Comparison of ENCODE assay signal across 27 mouse cellular contexts in genomic region chr11:107966229-107966628, GRCm38 (mm10). TPM values are rescaled to one million over a fixed set of nuclear protein-coding genes. Genes with fewer than 3 reads are reported as not detected.
DNase-seq lines count a peak whose midpoint lies in the region; ATAC-seq and TF ChIP-seq lines count a peak whose summit lies in the region.
"Had no signal": no experiment of that assay in that cellular context is flagged by ENCODE, and none has a peak within 500 bp of the region (broad histone marks: within the 10 kb centered on the region; RNA-seq: fewer than 3 reads in every experiment).

No protein-coding gene starts in this region.

- H3K27ac ChIP-seq in forebrain, embryonic 14.5 days (ENCODE audit: low read depth, low read length): peak overlapping the region; percentile 10; the same call in 1 of the 2 replicates
- no peak overlapping the region for H3K27ac ChIP-seq in forebrain, embryonic 10.5 days
- 0 out of 2 replicates have a peak overlapping the region, but pooled peaks have one; percentile 14 for H3K27ac ChIP-seq in layer of hippocampus, adult 2 months
- H3K27ac ChIP-seq in liver, embryonic 13.5 days: no peak overlapping the region
- H3K27ac ChIP-seq in midbrain, embryonic 15.5 days: no peak overlapping the region
- H3K27ac ChIP-seq: embryonic facial prominence, embryonic 13.5 days; heart, embryonic 10.5 days; heart, embryonic 15.5 days; kidney, postnatal 0 days; limb, embryonic 12.5 days; liver, embryonic 14.5 days; midbrain, embryonic 12.5 days; neural tube, embryonic 13.5 days had no signal

- DNase-seq in forebrain, embryonic 14.5 days (ENCODE audit: low spot score): no peak
- DNase-seq in forebrain, embryonic 10.5 days (ENCODE audit: extremely low spot score, low spot score): no peak
- DNase-seq in layer of hippocampus, adult 2 months (ENCODE audit: low spot score in 2 of 2): no peak
- DNase-seq in layer of hippocampus, postnatal 14 days (ENCODE audit: low spot score in 2 of 2): no peak
- DNase-seq in liver, embryonic 13.5 days: no peak
- DNase-seq in yolk sac, embryonic 10.5 days (ENCODE audit: low spot score): peak; percentile 11
- DNase-seq: adrenal gland, postnatal 14 days; gastrocnemius, postnatal 14 days; heart, postnatal 36 days; kidney, adult 8-10 months; kidney, postnatal 4 days; lung, postnatal 36 days had no signal

- peaks cover 42% of the 10 kb centered on the region for H3K4me1 ChIP-seq in forebrain, embryonic 14.5 days (ENCODE audit: control insufficient read depth, insufficient read depth, low read length)
- peaks cover 46% of the 10 kb centered on the region for H3K4me1 ChIP-seq in forebrain, embryonic 10.5 days
- H3K4me1 ChIP-seq in liver, embryonic 13.5 days (replicated peaks): peaks cover 3% of the 10 kb centered on the region; the same call in 1 of the 2 replicates
- peaks cover 8% of the 10 kb centered on the region for H3K4me1 ChIP-seq in midbrain, embryonic 15.5 days
- H3K4me1 ChIP-seq: heart, embryonic 10.5 days; heart, embryonic 15.5 days; megakaryocyte, embryonic 14.5 days had no signal

- H3K27me3 ChIP-seq in forebrain, embryonic 14.5 days (replicated peaks; ENCODE audit: control insufficient read depth, insufficient read depth, low read length): no peaks in the 10 kb centered on the region
- H3K27me3 ChIP-seq in forebrain, embryonic 10.5 days (ENCODE audit: poor library complexity, severe bottlenecking): no peaks in the 10 kb centered on the region
- no peaks in the 10 kb centered on the region for H3K27me3 ChIP-seq in liver, embryonic 13.5 days
- H3K27me3 ChIP-seq in midbrain, embryonic 15.5 days (replicated peaks): no peaks in the 10 kb centered on the region
- H3K27me3 ChIP-seq: embryonic facial prominence, embryonic 13.5 days; heart, embryonic 15.5 days; limb, embryonic 12.5 days; megakaryocyte, embryonic 14.5 days; midbrain, embryonic 12.5 days; neural tube, embryonic 13.5 days had no signal

- H3K9me3 ChIP-seq in forebrain, embryonic 14.5 days (replicated peaks; ENCODE audit: control insufficient read depth, low read length): no peaks in the 10 kb centered on the region
- no peaks in the 10 kb centered on the region for H3K9me3 ChIP-seq in forebrain, embryonic 10.5 days
- H3K9me3 ChIP-seq in liver, embryonic 13.5 days (replicated peaks): no peaks in the 10 kb centered on the region
- no peaks in the 10 kb centered on the region for H3K9me3 ChIP-seq in midbrain, embryonic 15.5 days
- H3K9me3 ChIP-seq: embryonic facial prominence, embryonic 13.5 days; heart, embryonic 10.5 days; heart, embryonic 15.5 days; limb, embryonic 12.5 days; midbrain, embryonic 12.5 days; neural tube, embryonic 13.5 days had no signal

- H3K4me2 ChIP-seq in forebrain, embryonic 14.5 days (ENCODE audit: low read length): no peak overlapping the region
- no peak overlapping the region for H3K4me2 ChIP-seq in liver, embryonic 13.5 days
- no peak overlapping the region for H3K4me2 ChIP-seq in midbrain, embryonic 15.5 days
- H3K4me2 ChIP-seq: embryonic facial prominence, embryonic 13.5 days; heart, embryonic 15.5 days; limb, embryonic 12.5 days; midbrain, embryonic 12.5 days; neural tube, embryonic 13.5 days had no signal

- no peak for ATAC-seq in forebrain, embryonic 14.5 days
- ATAC-seq in liver, embryonic 13.5 days (ENCODE audit: low read depth): peak; percentile 58
- no peak for ATAC-seq in megakaryocyte progenitor cell, adult 5-6 weeks (replicated peaks; ENCODE audit: poor library complexity)
- ATAC-seq in midbrain, embryonic 15.5 days (replicated peaks): no peak
- ATAC-seq: intestine, embryonic 16.5 days had no signal

- H3K4me3 ChIP-seq in forebrain, embryonic 14.5 days (ENCODE audit: low read depth, low read length): no peak overlapping the region
- no peak overlapping the region for H3K4me3 ChIP-seq in forebrain, embryonic 10.5 days
- H3K4me3 ChIP-seq in layer of hippocampus, adult 2 months: no peak overlapping the region
- no peak overlapping the region for H3K4me3 ChIP-seq in liver, embryonic 13.5 days (replicated peaks)
- H3K4me3 ChIP-seq in midbrain, embryonic 15.5 days: no peak overlapping the region
- H3K4me3 ChIP-seq: embryonic facial prominence, embryonic 13.5 days; heart, embryonic 10.5 days; heart, embryonic 15.5 days; limb, embryonic 12.5 days; megakaryocyte, embryonic 14.5 days; midbrain, embryonic 12.5 days; neural tube, embryonic 13.5 days had no signal

- no peak overlapping the region for H3K9ac ChIP-seq in forebrain, embryonic 14.5 days (ENCODE audit: low read length)
- no peak overlapping the region for H3K9ac ChIP-seq in liver, embryonic 13.5 days
- no peak overlapping the region for H3K9ac ChIP-seq in midbrain, embryonic 15.5 days
- H3K9ac ChIP-seq: embryonic facial prominence, embryonic 13.5 days; heart, embryonic 15.5 days; limb, embryonic 12.5 days; liver, embryonic 14.5 days; midbrain, embryonic 12.5 days; neural tube, embryonic 13.5 days had no signal

- no peak for TF ChIP-seq CTCF in layer of hippocampus, adult 2 months (conservative IDR thresholded peaks at IDR 0.05)

- 69% methylated on average over 4 of the region's 4 CpGs for WGBS in forebrain, embryonic 14.5 days
- 84% methylated on average over 4 of the region's 4 CpGs for WGBS in forebrain, embryonic 10.5 days
- WGBS in liver, embryonic 13.5 days (ENCODE audit: insufficient replicate concordance): 64% methylated on average over 4 of the region's 4 CpGs
- 67% methylated on average over 4 of the region's 4 CpGs for WGBS in midbrain, embryonic 15.5 days

- no peaks in the 10 kb centered on the region for H3K36me3 ChIP-seq in forebrain, embryonic 14.5 days (ENCODE audit: control insufficient read depth, insufficient read depth, low read length)
- H3K36me3 ChIP-seq in forebrain, embryonic 10.5 days (replicated peaks): no peaks in the 10 kb centered on the region
- H3K36me3 ChIP-seq in liver, embryonic 13.5 days: no peaks in the 10 kb centered on the region
- H3K36me3 ChIP-seq in midbrain, embryonic 15.5 days (replicated peaks): no peaks in the 10 kb centered on the region
- H3K36me3 ChIP-seq: embryonic facial prominence, embryonic 13.5 days; G1E; limb, embryonic 12.5 days; midbrain, embryonic 12.5 days; neural tube, embryonic 13.5 days had no signal

RNA-seq across cellular contexts. Expression of gene Cacng5, which starts 51.4 kb away (rescaled TPM):
- polyA plus RNA-seq in forebrain, embryonic 14.5 days (2014; fragmentation: Nextera tagmentation; extraction: Ambion mirVana): 2.9 and 4.0 TPM in 2 replicates
- polyA plus RNA-seq in forebrain, embryonic 10.5 days (2016; fragmentation: Nextera tagmentation; extraction: Ambion mirVana): 0.33 and 0.65 TPM in 2 replicates
- total RNA-seq in layer of hippocampus, adult 2 months (2021): 10 to 100 TPM; 15.9 to 16.1 TPM
- 10 to 100 TPM; 20.9 to 24.7 TPM for total RNA-seq in layer of hippocampus, postnatal 14 days (2021)
- polyA plus RNA-seq in liver, embryonic 13.5 days (2015; fragmentation: Nextera tagmentation; extraction: Ambion mirVana): 0.16 and 0.30 TPM in 2 replicates
- total RNA-seq in megakaryocyte progenitor cell, adult 5-6 weeks (2015): not detected in 2 replicates
- not detected in 2 replicates for total RNA-seq in megakaryocyte progenitor cell, adult 5-6 weeks (2017)
- 9.7 and 11.1 TPM in 2 replicates for polyA plus RNA-seq in midbrain, embryonic 15.5 days (2015; fragmentation: Nextera tagmentation; extraction: Ambion mirVana)
- total RNA-seq: common myeloid progenitor, adult 5-6 weeks; G1E; granulocyte monocyte progenitor cell, adult 5-6 weeks had no signal
- polyA plus RNA-seq: G1E had no signal

Comparison
In these comparisons a context has a peak if more than half of its experiments do, and no peak if none do; other contexts are left out.
1. H3K27ac ChIP-seq: peak in forebrain, embryonic 14.5 days (single experiment) and layer of hippocampus, adult 2 months (single experiment); none in forebrain, embryonic 10.5 days (single experiment), liver, embryonic 13.5 days (single experiment) and midbrain, embryonic 15.5 days (single experiment).